Mouse (Mus musculus) lung, postnatal 14 days (tissue): ENCODE results near the gene Zfp282.
"Not testable (repeated sequence)": the region's sequence is repeated elsewhere in the genome, so short reads cannot be mapped to it uniquely, and the experiment has no call there.

Experiments used
- DNase-seq: peaks from one replicate; pipeline ENCODE4 v3.0.0; 2021

Gene Zfp282

GRCm38 (mm10) chr6:47877058-47877457 lies at the start of gene Zfp282:
Gene Zfp282 (plus strand): TSS chr6:47877204.
- no peak for DNase-seq

- no peak for DNase-seq
Observed at GRCm38 (mm10) chr6:47827462-47827861, 49.5 kb upstream of the Zfp282 start.

GRCm38 (mm10) chr6:47828950-47829349 lies 48.1 kb upstream of the Zfp282 start:
- DNase-seq = no peak

- DNase-seq = peak; percentile 95
Observed at GRCm38 (mm10) chr6:47830104-47831078, 46.6 kb upstream of the Zfp282 start, which contains the start of gene Zfp786. Gene Zfp786 (minus strand): TSS chr6:47830867.

- DNase-seq = no peak
Observed at GRCm38 (mm10) chr6:47832220-47832619, 44.8 kb upstream of the Zfp282 start.

- peak; percentile 98 for DNase-seq
Observed at GRCm38 (mm10) chr6:47835482-47835983, 41.5 kb upstream of the Zfp282 start, which contains the start of gene Zfp398. Gene Zfp398 (plus strand): TSS chr6:47835661.

GRCm38 (mm10) chr6:47835984-47836521 lies 41.0 kb upstream of the Zfp282 start:
- DNase-seq = peak; percentile 44

- no peak for DNase-seq
Observed at GRCm38 (mm10) chr6:47837630-47838029, 39.4 kb upstream of the Zfp282 start.

GRCm38 (mm10) chr6:47841077-47841476 lies 35.9 kb upstream of the Zfp282 start:
- no peak for DNase-seq

- DNase-seq = no peak
Observed at GRCm38 (mm10) chr6:47841831-47842230, 35.2 kb upstream of the Zfp282 start.

- no peak for DNase-seq
Observed at GRCm38 (mm10) chr6:47842337-47842736, 34.7 kb upstream of the Zfp282 start.

- no peak for DNase-seq
Observed at GRCm38 (mm10) chr6:47845779-47846178, 31.2 kb upstream of the Zfp282 start.

GRCm38 (mm10) chr6:47857241-47857640 lies 19.8 kb upstream of the Zfp282 start:
- no peak for DNase-seq

- not testable (repeated sequence) for DNase-seq
Observed at GRCm38 (mm10) chr6:47857729-47858128, 19.3 kb upstream of the Zfp282 start.

- DNase-seq = no peak
Observed at GRCm38 (mm10) chr6:47872266-47872665, 4.7 kb upstream of the Zfp282 start.

- DNase-seq = peak; percentile 91
Observed at GRCm38 (mm10) chr6:47877461-47878132, 593 bp downstream of the Zfp282 start.

GRCm38 (mm10) chr6:47878133-47878514 lies 1.1 kb downstream of the Zfp282 start:
- no peak for DNase-seq

- no peak for DNase-seq
Observed at GRCm38 (mm10) chr6:47878593-47878992, 1.6 kb downstream of the Zfp282 start.

- no peak for DNase-seq
Observed at GRCm38 (mm10) chr6:47879049-47879716, 2.2 kb downstream of the Zfp282 start.

GRCm38 (mm10) chr6:47880166-47880565 lies 3.2 kb downstream of the Zfp282 start:
- DNase-seq = no peak

- DNase-seq = no peak
Observed at GRCm38 (mm10) chr6:47888812-47889383, 11.9 kb downstream of the Zfp282 start.

- no peak for DNase-seq
Observed at GRCm38 (mm10) chr6:47899416-47899815, 22.4 kb downstream of the Zfp282 start.
